Mouse (Mus musculus) MEL-GATA-1-ER (cell line): ENCODE data around the gene Lsm7.

Experiments used
- DNase-seq: peaks from one replicate; pipeline ENCODE4 v3.0.0-alpha.2; 2012; ENCODE audit warnings: low read depth; ENCODE audit errors: extremely low read depth

Gene Lsm7

DNA sequence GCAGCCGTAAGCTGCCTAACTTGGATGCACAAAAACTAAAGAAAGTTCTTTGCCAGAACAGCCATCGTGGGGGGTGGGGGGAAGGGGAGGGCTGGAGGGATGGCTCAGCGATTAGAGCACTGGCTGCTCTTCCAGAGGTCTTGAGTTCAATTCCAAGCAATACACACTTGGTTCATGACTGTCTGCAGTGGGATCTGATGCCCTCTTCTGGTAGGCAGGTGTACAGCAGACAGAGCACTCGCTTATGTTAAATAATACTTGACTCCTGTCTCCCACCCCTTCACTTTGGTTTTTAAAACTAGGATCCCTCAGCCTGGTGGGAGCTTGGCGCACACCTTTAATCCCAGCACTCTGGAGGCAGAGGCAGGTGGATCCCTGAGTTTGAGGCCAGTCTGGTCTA lies 21.0 kb upstream of the Lsm7 start:
- DNase-seq = no peak

DNA sequence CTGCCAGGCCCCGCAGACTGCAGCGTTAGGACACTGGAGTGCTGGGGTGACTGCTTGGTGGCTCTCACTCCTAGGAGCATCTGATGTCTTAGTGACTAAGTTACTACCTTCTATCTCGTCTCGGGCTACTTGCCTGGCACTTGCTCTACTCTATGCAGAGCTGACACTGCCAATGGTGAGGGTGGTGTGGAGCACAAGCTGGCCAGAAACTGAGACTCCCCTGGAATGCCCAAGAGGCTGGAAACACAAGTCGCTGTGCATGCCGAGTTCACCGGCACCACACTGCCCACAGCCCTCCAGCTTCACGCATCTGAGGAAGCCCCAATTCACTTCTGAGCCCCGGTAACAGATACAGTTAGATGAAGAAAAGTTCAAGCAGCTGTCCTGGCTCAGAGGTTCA lies 19.0 kb upstream of the Lsm7 start:
- no peak for DNase-seq

DNA sequence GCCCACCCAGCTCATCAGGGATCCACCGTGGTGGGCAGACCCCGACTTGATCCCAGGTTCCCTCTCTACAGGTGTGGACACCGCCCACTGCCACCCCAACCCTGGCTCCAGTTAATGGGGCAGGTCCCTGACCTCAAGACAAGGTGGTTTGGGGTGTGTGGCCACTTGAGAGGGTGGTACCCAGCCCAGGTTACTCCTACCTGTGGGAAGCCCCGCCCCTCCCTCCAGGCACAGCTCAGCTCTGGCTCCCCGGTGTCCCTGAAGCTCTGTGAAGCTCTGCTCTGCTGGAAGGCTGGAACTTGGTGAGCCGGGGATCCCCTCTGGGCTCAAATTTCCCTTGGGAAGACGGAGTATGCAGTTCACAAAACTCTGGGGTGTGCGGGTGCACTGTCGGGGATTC lies 16.6 kb upstream of the Lsm7 start, which contains the start of gene Tmprss9:
Gene Tmprss9, plus strand, starts transcription at position 268 of the 400 bp plus-strand sequence.
- no peak for DNase-seq

DNA sequence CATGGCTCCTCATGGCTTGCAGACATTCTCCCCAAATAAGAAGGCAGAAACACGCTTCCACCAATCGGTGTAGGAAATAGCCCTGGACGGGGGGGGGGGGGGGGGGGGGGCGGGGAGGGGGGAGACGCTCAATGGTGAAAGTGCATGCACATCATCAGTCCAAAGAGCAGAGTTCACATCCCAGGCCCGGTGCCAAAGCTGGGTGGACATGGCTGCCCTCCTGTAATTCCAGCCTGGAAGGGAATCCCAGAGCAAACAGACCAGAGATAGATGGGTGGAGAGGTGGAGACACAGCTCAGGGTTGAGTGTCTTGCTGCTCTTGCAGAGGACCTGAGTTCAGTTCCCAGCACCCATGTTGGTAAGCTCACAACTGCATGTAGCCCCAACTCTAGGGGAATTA lies 16.0 kb upstream of the Lsm7 start:
- no peak for DNase-seq

DNA sequence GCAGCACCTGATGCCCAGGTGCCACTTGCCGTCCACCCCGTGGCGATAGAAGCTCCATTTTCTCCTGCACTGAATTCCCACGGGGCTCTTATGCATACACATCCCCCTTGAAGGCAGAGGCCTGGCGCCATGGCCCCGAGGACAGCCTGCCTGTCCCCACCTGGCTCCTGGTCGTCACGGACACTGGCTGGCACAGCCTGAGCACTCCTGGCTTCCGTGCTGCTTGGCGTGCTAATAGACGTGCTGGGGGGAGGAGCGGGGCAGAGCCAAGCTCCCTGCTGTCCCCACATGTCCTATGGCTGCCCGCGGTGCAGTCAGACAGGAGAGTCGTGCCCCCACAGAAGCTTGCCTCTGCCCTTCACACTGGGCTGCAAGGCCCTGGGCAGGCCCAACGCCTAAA lies 9.4 kb upstream of the Lsm7 start:
- no peak for DNase-seq

DNA sequence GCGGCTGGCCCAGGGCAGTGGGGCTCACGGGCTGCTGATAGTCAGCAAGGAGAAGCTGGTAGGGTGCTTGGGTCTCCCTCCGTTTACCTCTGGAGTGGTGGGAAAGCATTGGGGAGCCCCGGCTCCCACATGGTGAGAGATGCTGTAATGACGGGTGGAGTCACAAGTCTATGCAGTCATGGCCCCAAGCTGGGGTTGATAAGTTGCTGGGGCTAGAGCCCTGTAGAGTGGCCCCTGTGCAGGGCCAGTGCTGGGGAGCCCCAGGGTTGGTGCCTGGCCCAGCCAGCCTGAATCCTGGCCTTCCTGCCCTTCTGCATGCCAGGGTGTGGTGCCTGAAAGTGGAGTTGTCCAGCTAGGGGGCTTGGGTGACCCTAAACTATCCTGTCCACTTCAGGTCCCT lies 7.3 kb upstream of the Lsm7 start:
- no peak for DNase-seq

DNA sequence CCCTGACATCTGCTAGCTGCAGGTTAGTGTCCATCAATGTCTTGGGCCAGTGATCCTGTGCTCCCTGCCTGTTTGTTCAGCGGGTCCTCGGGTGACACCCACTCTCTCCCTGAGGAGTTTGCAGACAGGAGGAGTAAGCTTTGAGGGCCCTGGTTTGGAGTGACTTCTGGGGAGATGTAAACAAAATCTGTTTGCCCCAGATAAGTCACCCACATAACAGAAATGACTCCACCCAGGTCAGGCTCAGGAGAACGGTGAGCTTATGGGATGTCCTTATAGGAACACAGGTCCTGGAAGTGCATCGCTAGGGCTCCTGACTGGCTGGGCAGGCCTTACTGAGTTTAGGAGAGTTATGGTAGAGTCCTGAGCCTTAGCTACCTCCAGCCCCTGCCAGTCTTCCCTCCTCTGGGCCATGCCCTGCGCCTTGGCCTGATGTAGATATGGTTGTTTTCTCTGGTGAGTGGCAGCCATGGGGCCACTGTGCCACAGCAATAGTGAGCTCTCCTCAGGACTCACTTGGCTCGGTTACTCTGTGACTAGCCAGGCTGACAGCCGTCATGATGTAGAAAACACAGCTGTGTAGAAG lies 3.4 kb upstream of the Lsm7 start:
- peak; percentile 63 for DNase-seq

DNA sequence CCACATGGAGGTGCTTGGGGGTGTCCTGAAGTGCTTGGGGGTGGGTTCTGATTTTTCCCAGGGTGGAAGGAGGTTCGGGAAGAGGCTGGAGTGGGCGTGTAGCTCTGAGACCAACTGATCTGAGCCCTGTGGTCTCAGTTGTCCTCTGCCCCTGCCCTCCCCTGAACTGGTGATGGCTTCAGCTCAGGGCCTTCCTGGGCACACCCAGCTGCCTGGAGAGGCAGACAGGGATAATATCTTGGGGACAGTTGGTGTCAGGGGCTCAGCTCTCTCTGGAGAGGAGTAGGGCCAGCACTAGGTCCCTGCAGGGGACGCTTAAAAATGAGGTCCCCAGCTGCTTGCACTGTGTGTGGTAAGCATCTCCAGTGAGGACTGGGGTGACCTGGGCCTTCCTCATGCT lies 2.8 kb upstream of the Lsm7 start:
- no peak for DNase-seq

DNA sequence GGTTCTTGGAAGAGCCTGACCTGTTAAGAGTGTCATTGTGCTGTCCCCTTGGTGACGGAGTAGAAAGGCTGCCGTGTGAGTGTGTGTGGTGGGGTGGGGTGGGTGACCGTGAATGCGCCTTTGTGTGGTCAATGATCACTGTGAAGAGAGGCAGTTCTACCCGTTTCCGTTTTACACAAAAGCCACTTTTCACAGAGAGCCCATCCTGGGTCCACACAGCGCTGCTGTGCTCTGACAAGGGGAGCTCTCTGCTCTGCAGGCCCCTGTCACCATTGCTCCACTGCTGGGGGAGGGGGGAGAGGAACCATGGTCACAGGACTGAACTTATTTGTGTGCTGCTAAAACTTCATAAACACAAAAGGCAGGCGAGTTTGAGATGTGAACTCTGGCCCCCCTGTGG lies 2.4 kb upstream of the Lsm7 start:
- no peak for DNase-seq

DNA sequence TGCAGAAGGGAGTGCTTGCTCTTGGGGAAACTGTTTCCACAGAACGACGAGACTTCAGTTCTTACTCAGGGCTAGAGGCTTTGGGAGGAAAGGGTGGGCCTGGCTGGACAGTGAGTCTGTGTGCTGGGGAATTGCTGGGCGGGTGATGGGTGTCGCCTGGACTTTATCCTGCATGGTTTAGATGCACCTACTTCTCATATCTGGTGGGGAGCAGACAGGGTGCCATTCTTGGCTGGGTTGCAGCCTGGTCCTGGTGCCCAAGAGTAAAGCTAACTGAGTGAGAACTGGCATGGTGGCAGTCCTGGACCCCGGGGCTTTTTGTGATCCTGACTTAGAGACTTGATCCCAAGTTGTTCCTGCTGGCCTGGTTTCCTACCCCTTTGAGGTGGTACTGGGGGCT lies 1.9 kb upstream of the Lsm7 start:
- DNase-seq = no peak

DNA sequence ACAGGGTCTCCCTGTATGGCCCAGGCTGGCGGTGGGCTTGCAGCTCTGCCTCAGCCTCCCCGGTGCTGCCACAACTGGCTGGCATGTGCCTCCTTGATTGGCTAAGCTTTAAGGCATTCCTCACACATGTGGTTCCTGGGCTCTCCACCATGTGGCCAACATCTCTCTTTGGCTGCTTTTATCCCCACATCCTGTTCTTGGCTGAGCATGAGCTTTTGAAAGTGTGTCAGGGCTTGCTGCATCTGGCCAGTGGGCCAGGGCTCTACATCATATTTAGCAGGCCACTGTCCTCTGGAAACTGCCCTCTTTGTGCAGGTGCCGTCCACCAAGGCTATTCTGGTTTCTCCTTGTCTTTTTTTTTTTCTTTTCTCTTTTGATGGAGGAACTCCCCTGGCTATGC lies 1.3 kb upstream of the Lsm7 start:
- no peak for DNase-seq

DNA sequence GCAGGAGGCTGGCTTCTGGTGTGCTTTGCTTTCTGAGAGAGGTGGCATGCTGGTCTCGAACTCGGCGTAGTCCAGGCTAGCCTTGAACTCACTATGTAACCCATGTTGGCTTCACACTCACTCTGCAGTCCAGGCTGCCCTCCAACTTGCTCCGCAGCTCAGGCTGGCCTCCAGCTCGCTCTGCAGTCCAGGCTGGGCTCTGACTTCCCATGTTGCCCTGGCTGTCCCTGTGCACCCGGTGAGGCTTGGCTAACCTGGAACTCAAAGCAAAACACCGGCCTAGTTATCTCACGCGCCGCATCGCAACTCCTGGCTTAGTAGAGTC lies 702 bp upstream of the Lsm7 start:
- no peak for DNase-seq

DNA sequence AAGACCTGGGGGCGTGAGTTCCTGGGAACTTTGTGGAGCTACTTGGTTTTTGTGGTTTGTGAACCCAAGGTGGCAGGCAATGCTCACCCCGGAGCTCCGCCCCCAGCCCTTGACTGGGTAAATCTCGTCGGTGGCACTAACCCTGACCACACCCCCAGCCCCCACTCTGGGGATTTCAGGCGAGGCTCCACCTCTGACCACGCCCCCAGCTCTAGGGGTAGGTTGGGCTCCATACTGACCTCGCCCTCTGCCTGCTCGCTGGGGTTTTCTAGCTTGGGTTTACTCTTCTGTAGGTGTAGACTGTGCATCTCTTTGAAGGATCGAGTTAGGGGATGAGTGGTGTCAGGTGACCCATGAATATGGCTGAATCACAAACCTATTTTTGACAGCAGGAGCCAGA lies 6.4 kb downstream of the Lsm7 start:
- DNase-seq = no peak

DNA sequence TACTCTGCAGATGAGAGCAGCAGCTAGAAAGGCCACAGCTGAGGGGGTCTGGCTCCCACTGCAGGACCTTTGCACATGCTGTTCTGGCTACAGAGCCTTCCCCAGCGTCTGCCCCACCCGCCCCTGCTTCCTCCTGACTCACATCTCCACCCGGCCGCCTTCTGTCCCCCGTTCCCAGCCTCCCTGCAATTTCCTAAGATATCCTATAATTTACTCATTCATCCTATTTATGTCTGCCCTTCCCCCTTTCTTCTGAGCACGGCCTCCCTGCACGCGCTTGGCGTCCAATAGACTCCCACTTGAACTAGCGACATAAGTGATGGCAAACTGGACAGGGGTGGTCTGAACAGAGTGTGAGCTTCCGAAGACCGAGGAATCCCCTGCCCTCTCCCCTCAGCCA lies 9.3 kb downstream of the Lsm7 start:
- DNase-seq = no peak

DNA sequence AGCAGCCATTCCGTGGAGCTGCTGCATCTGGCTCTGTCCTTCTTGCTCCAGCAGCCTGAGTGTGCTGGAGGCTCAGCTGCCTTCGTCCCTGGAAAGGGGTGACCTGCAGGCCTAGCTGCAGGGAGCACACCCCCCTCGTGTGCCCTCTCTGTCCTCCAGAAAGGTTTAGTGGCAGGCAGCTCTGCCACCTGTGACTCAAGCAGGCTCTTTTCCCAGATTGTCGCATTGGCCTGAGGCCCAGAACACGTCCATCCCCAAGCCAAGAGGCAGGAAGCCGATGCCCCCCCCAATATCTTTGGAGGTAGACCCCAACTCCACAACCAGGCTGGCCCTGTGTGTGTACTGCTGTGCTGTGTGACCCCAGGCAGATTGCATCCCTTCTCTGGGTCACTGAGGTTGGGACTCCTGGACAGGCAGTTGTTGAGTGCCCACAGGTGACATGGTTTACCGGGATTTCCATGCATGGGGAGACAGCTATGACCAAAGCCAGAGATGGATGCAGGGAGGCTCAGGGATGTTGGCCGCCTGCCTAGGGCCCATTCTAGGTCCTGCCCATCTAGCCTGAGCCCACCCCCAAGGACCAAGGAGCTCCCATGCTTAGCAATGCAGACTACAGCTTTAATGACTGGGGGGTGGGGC lies 9.8 kb downstream of the Lsm7 start:
- DNase-seq = no peak

DNA sequence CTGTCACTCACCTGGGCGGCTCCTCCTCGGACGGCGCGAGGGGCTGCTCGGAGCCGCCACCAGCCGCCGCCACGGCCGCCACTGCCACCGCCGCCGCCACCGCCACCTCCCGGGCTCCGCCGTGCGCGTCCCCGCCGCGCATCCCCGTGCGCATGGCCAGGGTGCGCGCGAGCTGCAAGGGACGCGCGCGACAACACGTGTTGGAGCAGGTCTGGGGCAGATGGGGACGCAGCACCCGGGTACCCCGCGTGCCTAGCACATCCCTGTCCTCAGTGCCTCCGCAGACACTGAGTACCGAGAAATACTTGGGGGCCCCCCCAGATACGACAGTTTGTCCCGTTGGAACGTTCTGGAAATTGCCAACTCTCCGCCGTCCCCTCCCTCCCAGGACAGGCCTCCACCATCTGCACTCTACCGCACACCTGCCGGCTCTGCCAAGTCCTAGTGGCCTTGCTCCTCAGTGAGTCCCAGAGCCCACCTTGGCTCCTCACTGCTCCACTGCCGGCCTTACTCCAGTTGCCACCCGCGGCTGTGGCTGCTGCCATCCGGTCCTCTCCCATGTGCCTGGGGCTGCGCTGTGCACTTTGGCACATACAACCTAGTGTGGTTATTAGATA lies 11.0 kb downstream of the Lsm7 start, which contains the start of gene Lingo3:
Gene Lingo3, minus strand, starts transcription at position 109 of the 617 bp plus-strand sequence.
- DNase-seq = no peak

DNA sequence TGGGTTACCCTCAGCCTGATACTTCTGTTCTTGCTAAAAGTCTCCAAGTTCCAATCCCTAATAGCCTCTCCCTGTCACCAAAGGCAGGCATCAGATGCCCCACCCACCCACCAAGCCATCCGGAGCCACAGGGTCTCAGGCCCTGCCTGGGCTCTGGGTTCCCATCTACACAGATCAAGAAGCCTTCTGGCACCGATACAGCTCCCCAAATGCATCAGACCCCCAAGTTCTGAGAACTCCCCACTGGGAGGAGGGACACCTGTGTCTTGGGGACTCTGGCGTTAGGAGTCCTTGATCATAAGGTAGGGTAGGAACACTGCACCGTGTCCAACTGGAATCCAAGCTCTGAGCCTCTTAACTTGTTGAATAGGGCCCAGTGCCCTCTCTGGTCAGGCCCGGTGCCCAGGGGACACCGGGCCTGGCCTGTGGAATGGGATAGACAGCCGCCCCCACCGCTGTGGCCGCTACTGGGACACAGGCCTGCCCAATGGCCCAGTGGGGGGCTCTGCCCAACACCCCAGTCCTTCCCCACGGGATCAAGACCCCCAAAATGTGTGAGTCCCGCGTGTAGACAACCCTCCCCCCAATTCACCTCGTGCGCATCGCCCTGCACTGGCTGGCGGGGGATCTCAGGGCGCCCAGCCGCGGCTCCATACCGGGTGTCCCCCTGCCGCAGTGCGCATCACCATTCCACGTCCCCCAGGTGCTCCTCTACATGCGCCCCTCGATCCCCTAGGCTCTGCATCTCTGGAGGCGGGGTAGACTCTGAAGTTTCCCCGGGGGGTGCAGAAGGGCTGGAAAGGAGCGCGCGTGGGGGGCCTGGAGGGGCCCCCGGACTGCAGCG lies 11.7 kb downstream of the Lsm7 start:
- DNase-seq = no peak

DNA sequence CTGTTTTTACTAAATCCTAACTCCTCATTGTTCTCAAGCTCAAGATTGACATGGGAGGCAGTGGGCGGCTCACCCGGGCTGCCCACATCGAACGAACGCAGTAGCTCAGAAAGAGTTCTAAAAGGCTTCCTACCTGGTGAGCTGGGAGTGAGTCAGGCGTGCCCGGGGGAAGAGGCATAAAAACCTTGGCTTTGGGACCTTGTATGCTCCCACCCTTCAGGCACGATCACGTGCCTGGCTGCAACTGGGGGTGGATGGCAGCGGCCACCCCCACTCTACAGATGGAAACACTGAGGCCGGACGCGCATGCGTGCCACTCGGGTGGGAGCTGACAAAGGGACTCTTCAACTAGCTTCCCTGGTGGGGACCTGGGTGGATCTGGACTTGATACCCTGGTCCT lies 12.7 kb downstream of the Lsm7 start:
- DNase-seq = no peak

DNA sequence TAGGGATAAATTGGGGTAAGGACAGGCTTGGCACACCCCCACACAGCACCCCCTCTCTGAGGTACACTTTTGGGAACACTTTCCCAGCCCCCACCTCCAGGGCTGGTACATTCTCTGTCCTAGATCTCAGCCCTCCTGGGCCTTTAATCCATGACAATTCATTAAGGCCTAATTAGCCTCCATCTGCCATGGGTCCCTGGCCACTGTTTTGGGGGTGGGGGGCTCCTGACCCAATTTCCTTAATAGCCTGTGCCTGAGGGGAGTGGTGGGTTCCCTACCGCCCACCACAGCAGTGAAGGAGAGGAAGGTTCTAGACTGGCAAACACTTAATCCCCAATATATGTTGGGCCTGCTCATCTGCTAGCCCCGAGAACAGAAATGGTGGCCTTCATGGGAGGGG lies 13.3 kb downstream of the Lsm7 start:
- no peak for DNase-seq

DNA sequence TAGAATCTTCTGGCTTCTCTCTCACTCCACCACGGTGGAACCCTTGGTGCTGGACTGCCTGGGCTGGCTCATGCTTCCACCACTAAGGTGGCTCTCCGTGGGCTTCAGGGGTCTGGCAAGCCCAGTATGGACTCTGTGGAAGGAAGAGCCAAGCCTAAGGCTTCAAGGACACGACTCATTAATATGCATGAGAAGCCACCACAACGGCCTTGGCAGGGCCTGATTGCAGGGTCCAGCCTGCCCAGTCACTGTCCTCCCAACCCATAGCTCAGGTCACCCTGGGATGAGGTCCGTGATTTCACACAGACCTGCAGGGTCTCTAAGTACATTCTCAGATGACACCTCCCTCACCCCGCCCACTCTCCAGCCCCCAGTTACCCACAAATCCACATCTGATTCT lies 15.2 kb downstream of the Lsm7 start:
- no peak for DNase-seq

DNA sequence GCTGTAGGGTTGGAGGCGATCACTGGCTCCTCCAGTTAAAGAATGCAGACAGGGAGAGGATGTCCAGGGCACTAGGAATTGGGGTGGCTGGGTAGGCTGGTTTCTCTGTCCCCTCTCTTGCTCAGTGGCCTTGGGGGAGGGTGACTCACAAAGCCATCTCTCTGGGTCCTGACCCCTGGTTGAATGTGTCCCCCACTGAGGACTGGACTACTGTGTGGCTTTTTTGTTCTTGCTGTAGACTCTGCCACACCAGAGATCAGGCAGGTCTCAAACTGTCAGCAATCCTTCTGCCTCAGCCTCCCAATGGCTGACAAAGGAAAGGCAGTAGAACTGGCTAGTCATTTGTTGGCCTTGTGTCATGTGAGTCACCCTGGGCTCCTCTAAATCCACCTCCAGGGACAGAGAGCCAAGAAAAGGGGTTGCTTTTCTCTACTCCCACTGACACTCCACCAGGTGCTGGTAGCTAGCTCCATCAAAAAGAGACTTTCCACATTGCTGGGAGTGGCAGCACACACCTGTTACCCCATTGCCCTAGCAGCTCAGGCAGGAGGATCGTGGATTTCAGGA lies 16.6 kb downstream of the Lsm7 start:
- no peak for DNase-seq

DNA sequence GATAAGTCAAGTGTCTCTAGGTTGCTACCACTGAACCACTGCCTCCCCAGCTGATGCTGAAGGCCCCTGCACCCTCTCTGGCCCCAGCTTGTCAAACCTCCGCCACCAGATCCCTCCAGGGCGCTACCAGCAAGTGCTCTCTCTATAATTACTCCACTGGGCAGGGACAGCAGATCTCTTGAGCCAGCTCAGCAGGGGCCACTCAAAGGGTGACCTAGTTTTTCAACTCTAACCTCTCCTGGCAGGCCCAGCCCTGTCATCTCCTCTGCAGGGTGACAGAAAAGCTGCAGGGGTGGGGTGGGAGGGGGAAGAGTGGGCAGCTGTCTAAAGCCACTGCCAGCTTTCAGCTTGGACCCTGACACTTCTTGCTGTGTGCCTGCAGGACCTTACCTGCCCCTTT lies 17.2 kb downstream of the Lsm7 start:
- DNase-seq = no peak
